Mouse (Mus musculus) neural tube, embryonic 13.5 days (tissue): ENCODE data around the gene Med25. TPM values are rescaled to one million over a fixed set of nuclear protein-coding genes. Genes with fewer than 3 reads are reported as not detected.
A peak's percentile ranks its signal among the peaks of the same experiment; 100 is the strongest.

ENCODE experiments used
- ATAC-seq: fragments of 200-750 bp; cut with Nextera tagmentation; 2 replicates; pipeline ENCODE4 v1.8.0; 2017; ENCODE audit warnings: low read depth, mild to moderate bottlenecking, moderate TSS enrichment, moderate library complexity
- H3K27ac ChIP-seq: fragments of 300-500 bp; sonication (generic); replicated peaks from 2 replicates; pipeline ENCODE4 v1.5.1; 2015; ENCODE audit warnings: moderate library complexity, mild to moderate bottlenecking, inconsistent platforms
- H3K27me3 ChIP-seq: fragments of 300-500 bp; sonication (generic); 2 replicates; pipeline ENCODE4 v1.6.1; 2015; ENCODE audit warnings: mild to moderate bottlenecking, inconsistent platforms
- H3K36me3 ChIP-seq: fragments of 300-500 bp; sonication (generic); 2 replicates; pipeline ENCODE4 v1.6.1; 2015; ENCODE audit warnings: mild to moderate bottlenecking, inconsistent platforms
- H3K4me1 ChIP-seq: fragments of 300-500 bp; sonication (generic); replicated peaks from 2 replicates; pipeline ENCODE4 v1.6.1; 2015; ENCODE audit warnings: inconsistent platforms
- H3K4me2 ChIP-seq: fragments of 300-500 bp; sonication (generic); 2 replicates; pipeline ENCODE4 v1.6.1; 2015; ENCODE audit warnings: inconsistent platforms, mild to moderate bottlenecking, moderate library complexity
- H3K4me3 ChIP-seq: fragments of 300-500 bp; sonication (generic); 2 replicates; pipeline ENCODE4 v1.5.1; 2015; ENCODE audit warnings: mild to moderate bottlenecking, inconsistent platforms
- H3K9ac ChIP-seq: fragments of 300-500 bp; sonication (generic); 2 replicates; pipeline ENCODE4 v1.6.1; 2015; ENCODE audit warnings: moderate library complexity, mild to moderate bottlenecking, inconsistent platforms
- H3K9me3 ChIP-seq: fragments of 300-500 bp; sonication (generic); 2 replicates; pipeline ENCODE4 v1.6.1; 2016; ENCODE audit warnings: inconsistent platforms
- WGBS: fragments of 180-500 bp; shearing (Covaris S2); methylation state at CpG from one replicate; pipeline ENCODE4 v1.1.7; 2015; 5-methylcytosine and 5-hydroxymethylcytosine counted together
- polyA plus RNA-seq: library from polyadenylated mRNA; unstranded; fragments of >200 nt; fragmentation: Nextera tagmentation; extraction: Ambion mirVana; gene quantifications from 2 replicates; pipeline ENCODE4 v1.2.1, GENCODE M21; 2015

Gene Med25
- polyA plus RNA-seq, 1 experiment from 2014 or later: 138 TPM

GRCm38 (mm10) chr7:44850146-44850545 is 42.4 kb downstream of the Med25 start:
- WGBS: under 1% methylated on average over 33 of the region's 33 CpGs
- peak overlapping the region; percentile 98 for H3K27ac ChIP-seq
- peak overlapping the region; percentile 84 for H3K4me2 ChIP-seq
- peak overlapping the region; percentile 89 for H3K9ac ChIP-seq
- no peaks in the 10 kb centered on the region for H3K27me3 ChIP-seq
- no peaks in the 10 kb centered on the region for H3K9me3 ChIP-seq
- peaks cover 33% of the 10 kb centered on the region for H3K36me3 ChIP-seq
- ATAC-seq: peak; percentile 38
- peak overlapping the region; percentile 84 for H3K4me3 ChIP-seq
- H3K4me1 ChIP-seq: peaks cover 53% of the 10 kb centered on the region

- under 1% methylated on average over 41 of the region's 41 CpGs for WGBS
- Histone ChIP-seq H3K4me1 (peaks cover 48% of the 10 kb centered on the region), H3K27me3 (no peaks in the 10 kb centered on the region), H3K9ac (peak overlapping the region; percentile 89), H3K27ac (peak overlapping the region; percentile 98), H3K9me3 (no peaks in the 10 kb centered on the region), H3K4me3 (peak overlapping the region; percentile 84), H3K4me2 (peak overlapping the region; percentile 84), H3K36me3 (peaks cover 39% of the 10 kb centered on the region)
- ATAC-seq: peak; percentile 79
Measured at GRCm38 (mm10) chr7:44849416-44850111, 42.9 kb downstream of the Med25 start.

DNA sequence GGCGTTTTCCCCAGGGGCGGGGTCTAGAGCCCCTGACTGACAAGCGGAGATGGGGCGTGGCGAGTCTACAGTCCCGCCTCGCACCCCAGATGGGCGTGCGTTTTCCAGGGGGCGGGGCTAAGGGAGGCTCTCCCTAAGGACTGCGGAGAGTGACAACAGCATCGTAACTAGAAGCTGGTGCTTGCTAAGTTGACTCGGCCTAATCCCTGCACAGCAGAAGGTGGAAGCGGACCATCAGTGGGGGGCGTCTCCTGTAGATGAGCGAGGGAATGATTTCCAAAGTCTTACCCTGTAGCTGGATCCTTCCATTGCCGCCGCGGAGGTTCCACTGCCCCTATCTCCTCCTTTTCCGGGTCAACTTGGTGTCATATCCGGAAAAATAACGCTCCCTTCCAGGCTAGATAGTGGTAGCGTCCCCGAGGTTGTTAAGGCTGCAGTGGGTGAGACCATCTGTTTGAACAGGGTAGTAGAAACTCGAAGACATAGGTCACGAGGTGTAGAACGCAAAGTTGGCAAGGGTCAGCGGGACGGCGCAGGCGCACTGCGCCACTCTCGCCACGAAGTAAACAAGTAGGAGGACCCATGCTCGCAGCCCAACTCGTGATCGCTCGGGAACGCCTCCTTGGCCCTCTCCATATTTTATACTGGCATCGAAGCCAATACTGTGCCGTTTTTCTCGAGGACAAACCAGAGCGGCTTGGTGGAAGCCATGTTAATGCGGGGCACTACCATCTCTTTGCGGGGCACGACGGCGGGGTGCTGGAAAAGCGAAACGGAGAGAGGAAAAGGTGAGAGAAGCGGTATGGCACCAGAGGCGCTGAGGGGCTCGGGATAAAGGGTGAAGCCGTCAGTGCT is 43.7 kb downstream of the Med25 start, which contains the start of the genes Akt1s1 and Tbc1d17:
Akt1s1 (plus strand) TSS at position 431 of the 855 bp plus-strand sequence.
Tbc1d17 (minus strand) TSS at position 519 of the 855 bp plus-strand sequence.
- Histone ChIP-seq H3K9me3 (no peaks in the 10 kb centered on the region), H3K4me3 (peak within 1 kb of the TSS; percentile 84), H3K9ac (peak within 1 kb of the TSS; percentile 89), H3K27me3 (no peaks in the 10 kb centered on the region), H3K4me2 (peak within 1 kb of the TSS; percentile 84), H3K4me1 (peaks cover 40% of the 10 kb centered on the region), H3K36me3 (peaks cover 44% of the 10 kb centered on the region), H3K27ac (peak within 1 kb of the TSS; percentile 98)
- under 1% methylated on average over 54 of the region's 54 CpGs for WGBS
- peak; percentile 88 for ATAC-seq

GRCm38 (mm10) chr7:44847772-44848171 is 44.7 kb downstream of the Med25 start:
- 86% methylated on average over 5 of the region's 5 CpGs for WGBS
- peak overlapping the region; percentile 98 for H3K27ac ChIP-seq

GRCm38 (mm10) chr7:44846804-44847203 is 45.7 kb downstream of the Med25 start:
- Histone ChIP-seq H3K27ac (no peak overlapping the region), H3K9me3 (no peaks in the 10 kb centered on the region), H3K9ac (no peak overlapping the region), H3K4me2 (no peak overlapping the region), H3K4me1 (peaks cover 24% of the 10 kb centered on the region), H3K27me3 (peaks cover 7% of the 10 kb centered on the region), H3K36me3 (peaks cover 51% of the 10 kb centered on the region), H3K4me3 (no peak overlapping the region)
- no peak for ATAC-seq
- 92% methylated on average over 7 of the region's 7 CpGs for WGBS

More at GRCm38 (mm10) chr7:44847772-44848171, 44.7 kb downstream of the Med25 start:
- Histone ChIP-seq H3K4me3 (peak overlapping the region; percentile 84), H3K4me1 (peaks cover 30% of the 10 kb centered on the region), H3K9ac (peak overlapping the region; percentile 74), H3K27me3 (no peaks in the 10 kb centered on the region), H3K36me3 (peaks cover 46% of the 10 kb centered on the region), H3K9me3 (no peaks in the 10 kb centered on the region), H3K4me2 (peak overlapping the region; percentile 84)
- ATAC-seq: no peak

DNA sequence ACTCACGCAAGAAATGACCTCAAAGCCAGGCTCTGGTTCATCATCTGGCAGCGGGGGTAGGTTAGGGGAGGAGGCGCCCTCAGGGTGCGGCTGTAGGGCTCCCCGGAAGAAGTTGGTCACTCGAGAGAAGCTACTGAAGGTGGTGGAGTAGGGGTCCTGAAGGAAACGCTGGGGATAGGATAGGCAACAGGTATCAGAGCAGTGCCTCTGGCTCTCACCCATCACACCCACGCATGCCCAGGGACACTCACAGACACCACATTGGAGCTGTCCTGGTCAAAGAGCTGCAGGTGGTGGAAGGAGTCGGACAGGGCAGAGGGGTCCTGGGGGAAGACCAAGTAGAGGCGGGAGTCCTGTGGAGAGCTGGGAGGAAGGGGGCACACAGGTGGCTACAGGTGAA is 47.5 kb downstream of the Med25 start:
- ATAC-seq: no peak

GRCm38 (mm10) chr7:44841825-44842463 is 50.6 kb downstream of the Med25 start:
- no peak overlapping the region for H3K4me3 ChIP-seq
- peaks cover 40% of the 10 kb centered on the region for H3K27me3 ChIP-seq
- no peak overlapping the region; the same call in 1 of the 2 replicates for H3K9ac ChIP-seq
- ATAC-seq: no peak
- WGBS: 93% methylated on average over 8 of the region's 8 CpGs
- H3K4me1 ChIP-seq: peaks cover 21% of the 10 kb centered on the region
- no peaks in the 10 kb centered on the region for H3K9me3 ChIP-seq
- H3K36me3 ChIP-seq: peaks cover 67% of the 10 kb centered on the region
- H3K27ac ChIP-seq: no peak overlapping the region
- no peak overlapping the region for H3K4me2 ChIP-seq

More for the DNA sequence above, 47.5 kb downstream of the Med25 start:
- WGBS: 95% methylated on average over 10 of the region's 10 CpGs
- Histone ChIP-seq H3K27me3 (peaks cover 24% of the 10 kb centered on the region), H3K4me2 (no peak overlapping the region), H3K9me3 (no peaks in the 10 kb centered on the region), H3K9ac (no peak overlapping the region), H3K36me3 (peaks cover 67% of the 10 kb centered on the region), H3K27ac (no peak overlapping the region), H3K4me3 (no peak overlapping the region), H3K4me1 (peaks cover 18% of the 10 kb centered on the region)

- ATAC-seq: no peak
- Histone ChIP-seq H3K27me3 (peaks cover 40% of the 10 kb centered on the region), H3K4me3 (peak overlapping the region; percentile 23; the same call in 1 of the 2 replicates), H3K9me3 (no peaks in the 10 kb centered on the region), H3K27ac (no peak overlapping the region), H3K36me3 (peaks cover 52% of the 10 kb centered on the region), H3K9ac (peak overlapping the region; percentile 65; the same call in 1 of the 2 replicates), H3K4me2 (peak overlapping the region; percentile 49), H3K4me1 (peaks cover 24% of the 10 kb centered on the region)
- WGBS: 41% methylated on average over 14 of the region's 14 CpGs
Measured at GRCm38 (mm10) chr7:44840426-44840825, 52.1 kb downstream of the Med25 start.

DNA sequence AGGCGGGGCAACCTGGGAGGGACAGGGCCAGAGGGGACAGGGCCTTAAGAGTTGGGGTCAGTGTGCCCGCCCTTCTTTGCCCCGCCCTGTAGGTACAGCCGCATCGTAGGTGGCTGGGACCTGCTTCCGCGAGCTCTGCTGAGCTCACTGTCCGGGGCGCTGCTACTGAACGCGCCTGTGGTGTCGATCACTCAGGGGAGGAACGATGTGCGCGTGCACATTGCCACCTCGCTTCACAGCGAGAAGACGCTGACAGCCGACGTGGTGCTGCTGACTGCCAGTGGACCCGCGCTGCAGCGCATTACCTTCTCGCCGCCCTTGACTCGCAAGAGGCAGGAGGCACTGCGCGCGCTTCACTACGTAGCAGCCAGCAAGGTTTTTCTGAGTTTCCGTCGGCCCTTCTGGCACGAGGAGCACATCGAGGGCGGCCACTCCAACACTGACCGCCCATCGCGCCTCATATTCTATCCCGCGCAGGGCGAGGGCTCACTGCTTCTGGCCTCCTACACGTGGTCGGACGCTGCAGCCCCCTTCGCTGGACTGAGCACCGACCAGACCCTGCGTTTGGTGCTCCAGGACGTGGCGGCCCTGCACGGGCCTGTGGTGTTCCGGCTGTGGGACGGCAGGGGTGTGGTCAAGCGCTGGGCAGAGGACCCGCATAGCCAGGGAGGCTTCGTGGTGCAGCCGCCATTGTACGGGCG is 52.9 kb downstream of the Med25 start:
- Histone ChIP-seq H3K4me3 (peak overlapping the region; percentile 23), H3K4me2 (peak overlapping the region; percentile 49), H3K9me3 (no peaks in the 10 kb centered on the region), H3K27me3 (peaks cover 40% of the 10 kb centered on the region), H3K4me1 (peaks cover 24% of the 10 kb centered on the region), H3K9ac (peak overlapping the region; percentile 65), H3K36me3 (peaks cover 44% of the 10 kb centered on the region), H3K27ac (no peak overlapping the region)
- peak; percentile 45 for ATAC-seq
- 1% methylated on average over 58 of the region's 58 CpGs for WGBS

DNA sequence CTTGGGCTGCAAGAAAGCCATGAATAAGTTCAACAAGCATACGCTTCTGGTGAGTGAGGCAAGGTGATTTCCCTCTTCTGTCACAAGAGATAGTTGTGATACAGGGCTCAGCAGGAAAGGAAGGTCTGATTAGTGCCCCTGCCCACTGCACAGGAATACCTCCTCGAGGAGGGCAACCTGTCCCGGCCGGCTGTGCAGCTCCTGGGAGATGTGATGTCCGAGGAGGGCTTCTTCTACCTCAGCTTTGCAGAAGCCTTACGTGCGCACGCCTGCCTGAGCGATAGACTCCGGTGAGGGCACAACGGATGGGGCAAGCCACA is 53.4 kb downstream of the Med25 start:
- Histone ChIP-seq H3K9me3 (no peaks in the 10 kb centered on the region), H3K27ac (no peak overlapping the region), H3K4me1 (peaks cover 24% of the 10 kb centered on the region), H3K4me2 (peak overlapping the region; percentile 49), H3K9ac (peak overlapping the region; percentile 65), H3K36me3 (peaks cover 39% of the 10 kb centered on the region), H3K27me3 (peaks cover 40% of the 10 kb centered on the region), H3K4me3 (peak overlapping the region; percentile 23)
- no peak for ATAC-seq
- WGBS: 30% methylated on average over 11 of the region's 11 CpGs

DNA sequence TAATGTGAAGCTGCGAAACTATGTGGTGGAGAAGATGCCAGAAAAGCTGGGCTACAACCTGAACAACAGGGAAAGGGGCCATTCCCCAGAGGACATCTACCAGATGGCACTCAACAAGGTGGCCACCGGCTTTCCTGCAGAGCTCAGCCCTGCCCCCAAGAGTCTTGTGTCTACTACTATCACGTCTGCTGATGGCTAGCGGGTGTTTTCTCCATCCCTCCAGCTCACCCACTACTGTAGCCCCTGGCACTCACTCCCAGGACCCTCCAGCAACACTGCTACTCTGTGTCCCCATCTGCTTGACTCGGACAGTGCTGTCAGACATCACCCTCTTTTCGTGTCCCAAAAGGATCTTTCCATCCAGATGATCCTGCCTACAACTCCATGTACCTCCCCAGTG is 54.4 kb downstream of the Med25 start:
- H3K27ac ChIP-seq: no peak overlapping the region
- no peak overlapping the region for H3K9ac ChIP-seq
- H3K4me3 ChIP-seq: no peak overlapping the region
- H3K4me1 ChIP-seq: peaks cover 24% of the 10 kb centered on the region
- H3K36me3 ChIP-seq: peaks cover 28% of the 10 kb centered on the region
- no peak overlapping the region for H3K4me2 ChIP-seq
- peaks cover 40% of the 10 kb centered on the region for H3K27me3 ChIP-seq
- H3K9me3 ChIP-seq: no peaks in the 10 kb centered on the region
- no peak for ATAC-seq
- WGBS: 83% methylated on average over 6 of the region's 6 CpGs
